Mouse (Mus musculus) heart, postnatal 10 days (tissue): ENCODE measurements around the gene Sgsm2. TPM values are rescaled to one million over a fixed set of nuclear protein-coding genes. Genes with fewer than 3 reads are reported as not detected.

ENCODE experiments used
- DNase-seq, 2 experiments: peaks; one replicate each; pipeline ENCODE4 v3.0.0; 2021
- intact Hi-C: fragments of 180-260 bp; cut with DNase I; formaldehyde crosslinking; loops from one replicate; pipeline ENCODE4 v1.15.1; 2025
- total RNA-seq, 2 experiments: library from RNA; stranded (reverse); gene quantifications; 2 replicates each; pipeline ENCODE4 v1.2.3; 2021

Gene Sgsm2
- total RNA-seq, 2 experiments from 2014 or later: 12.2 to 12.9 TPM

GRCm38 (mm10) chr11:74894619-74895018, 2.2 kb downstream of the Sgsm2 start:
- intact Hi-C loops: no loop called here
- DNase-seq: peak in 1 of 2 experiments; percentile 17

- no peak for DNase-seq
- intact Hi-C loops: no loop called here
These were observed 13.8 kb downstream of the Sgsm2 start for GRCm38 (mm10) chr11:74883098-74883497.

- DNase-seq: no peak
- intact Hi-C loops: no loop called here
These were observed 14.9 kb downstream of the Sgsm2 start for GRCm38 (mm10) chr11:74881979-74882378.

GRCm38 (mm10) chr11:74880999-74881398, 15.9 kb downstream of the Sgsm2 start:
- intact Hi-C loops: no loop called here

GRCm38 (mm10) chr11:74876801-74877200, 20.1 kb downstream of the Sgsm2 start:
- peak; percentile 67 to 71 for DNase-seq
- intact Hi-C loops: no loop called here

More at GRCm38 (mm10) chr11:74880999-74881398, 15.9 kb downstream of the Sgsm2 start:
- DNase-seq: no peak

- no peak for DNase-seq
- intact Hi-C loops: no loop called here
These were observed 22.2 kb downstream of the Sgsm2 start for GRCm38 (mm10) chr11:74874630-74875029.

- intact Hi-C loops: no loop called here
- DNase-seq: peak; percentile 34 to 37
These were observed 25.8 kb downstream of the Sgsm2 start for GRCm38 (mm10) chr11:74870991-74871622.

- DNase-seq: no peak
- intact Hi-C loops: no loop called here
These were observed 26.3 kb downstream of the Sgsm2 start for GRCm38 (mm10) chr11:74870544-74870943.

GRCm38 (mm10) chr11:74869603-74870002, 27.3 kb downstream of the Sgsm2 start:
- intact Hi-C loops: no loop called here
- no peak for DNase-seq

- DNase-seq: no peak
- intact Hi-C loops: no loop called here
These were observed 28.7 kb downstream of the Sgsm2 start for GRCm38 (mm10) chr11:74868046-74868760.

- peak; percentile 88 to 92 for DNase-seq
- intact Hi-C loops: no loop called here
These were observed 29.7 kb downstream of the Sgsm2 start for GRCm38 (mm10) chr11:74867181-74867580.

- intact Hi-C loops: no loop called here
- DNase-seq: peak; percentile 85 to 89
These were observed 30.2 kb downstream of the Sgsm2 start for GRCm38 (mm10) chr11:74866640-74867039.

- intact Hi-C loops: no loop called here
- no peak for DNase-seq
These were observed 31.6 kb downstream of the Sgsm2 start for GRCm38 (mm10) chr11:74865252-74865651.

GRCm38 (mm10) chr11:74864421-74864820, 32.4 kb downstream of the Sgsm2 start:
- intact Hi-C loops: no loop called here

GRCm38 (mm10) chr11:74863471-74863870, 33.4 kb downstream of the Sgsm2 start:
- DNase-seq: peak; percentile 58 to 65
- intact Hi-C loops: no loop called here

More at GRCm38 (mm10) chr11:74864421-74864820, 32.4 kb downstream of the Sgsm2 start:
- no peak for DNase-seq

GRCm38 (mm10) chr11:74862129-74862528, 34.7 kb downstream of the Sgsm2 start:
- intact Hi-C loops: no loop called here
- no peak for DNase-seq

GRCm38 (mm10) chr11:74857756-74858155, 39.1 kb downstream of the Sgsm2 start:
- intact Hi-C loops: no loop called here
- DNase-seq: no peak

- no peak for DNase-seq
These were observed 45.7 kb downstream of the Sgsm2 start for GRCm38 (mm10) chr11:74850998-74851661.

GRCm38 (mm10) chr11:74847919-74848521, 48.8 kb downstream of the Sgsm2 start:
- intact Hi-C loops: loop anchor here (1.0 kb wide), 1 partner anchor 27 kb away; no protein-coding TSS in a partner anchor
- DNase-seq: peak; percentile 83 to 87

More at GRCm38 (mm10) chr11:74850998-74851661, 45.7 kb downstream of the Sgsm2 start:
- intact Hi-C loops: no loop called here

- intact Hi-C loops: no loop called here
- DNase-seq: peak in 1 of 2 experiments; percentile 7
These were observed 51.1 kb downstream of the Sgsm2 start for GRCm38 (mm10) chr11:74845784-74846183.

- DNase-seq: peak in 1 of 2 experiments; percentile 6
- intact Hi-C loops: no loop called here
These were observed 53.1 kb downstream of the Sgsm2 start for GRCm38 (mm10) chr11:74843761-74844160.
